Mouse (Mus musculus): ENCODE measurements around the gene Olfr142. TPM values are rescaled to one million over a fixed set of nuclear protein-coding genes. Genes with fewer than 3 reads are reported as not detected.

The Olfr142 gene
- not detected for polyA plus RNA-seq (2017; shearing (Covaris generic))

GRCm38 (mm10) chr2:90257492-90257891 lies at the start of gene Olfr142:
TSS of gene Olfr142 (minus strand) at chr2:90257592.

GRCm38 (mm10) chr2:90292741-90293140 lies 35.3 kb upstream of the Olfr142 start, which contains the start of gene Olfr1272:
TSS of gene Olfr1272 (minus strand) at chr2:90292841.

GRCm38 (mm10) chr2:90270932-90271331 lies 13.5 kb upstream of the Olfr142 start, which contains the start of gene Olfr1271:
TSS of gene Olfr1271 (minus strand) at chr2:90271032.

GRCm38 (mm10) chr2:90224393-90224792 lies 33.0 kb downstream of the Olfr142 start, which contains the start of gene Olfr1506:
TSS of gene Olfr1506 (minus strand) at chr2:90224493.

Other genes with a start within 250 kb of the Olfr142 start
- 0.30 TPM for gene Olfr1263, start 245.5 kb downstream of the Olfr142 start, polyA plus RNA-seq (2017; shearing (Covaris generic))
- gene Olfr1264, start 232.0 kb downstream of the Olfr142 start, polyA plus RNA-seq (2017; shearing (Covaris generic)), result 0.11 TPM
- gene Olfr1265, start 222.3 kb downstream of the Olfr142 start, polyA plus RNA-seq (2017; shearing (Covaris generic)), result not detected
- not detected for gene Olfr140, start 194.0 kb downstream of the Olfr142 start, polyA plus RNA-seq (2017; shearing (Covaris generic))
- 0.12 TPM for gene Olfr1269, start 136.2 kb downstream of the Olfr142 start, polyA plus RNA-seq (2017; shearing (Covaris generic))
- not detected for gene Olfr32, start 115.3 kb downstream of the Olfr142 start, polyA plus RNA-seq (2017; shearing (Covaris generic))
- not detected for gene Olfr1270, start 104.5 kb downstream of the Olfr142 start, polyA plus RNA-seq (2017; shearing (Covaris generic))
- not detected for gene Olfr1506, start 33.1 kb downstream of the Olfr142 start, polyA plus RNA-seq (2017; shearing (Covaris generic))
- 0.15 TPM for gene Olfr1271, start 13.4 kb upstream of the Olfr142 start, polyA plus RNA-seq (2017; shearing (Covaris generic))
- not detected for gene Olfr1272, start 35.2 kb upstream of the Olfr142 start, polyA plus RNA-seq (2017; shearing (Covaris generic))
- gene Gm13769, start 64.6 kb upstream of the Olfr142 start, polyA plus RNA-seq (2017; shearing (Covaris generic)), result 0.50 TPM
- gene Olfr1274-ps, start 141.1 kb upstream of the Olfr142 start, polyA plus RNA-seq (2017; shearing (Covaris generic)), result not detected